Mouse (Mus musculus) lung, adult 2 months (tissue): ENCODE results near the gene Mylpf. TPM values are rescaled to one million over a fixed set of nuclear protein-coding genes. Genes with fewer than 3 reads are reported as not detected.
A peak's percentile ranks its signal among the peaks of the same experiment; 100 is the strongest.

Experiments
- DNase-seq: peaks from one replicate; pipeline ENCODE4 v3.0.0; 2022
- H3K4me1 ChIP-seq: fragments of 200-500 bp; 2 replicates; pipeline ENCODE4 v1.6.1; 2011; ENCODE audit warnings: low read length; ENCODE audit not compliant: control insufficient read depth, insufficient read depth
- H3K4me3 ChIP-seq: fragments of 200-500 bp; replicated peaks from 2 replicates; pipeline ENCODE3; 2011; ENCODE audit warnings: low read depth, mild to moderate bottlenecking, control low read depth, low read length; ENCODE audit errors: extremely low read depth
- CTCF ChIP-seq: fragments of 200-500 bp; IDR thresholded peaks from 2 replicates; pipeline ENCODE4 v1.5.1; 2011; ENCODE audit warnings: mild to moderate bottlenecking, low read length, control low read depth; ENCODE audit not compliant: insufficient read depth
- POLR2A ChIP-seq: fragments of 200-500 bp; IDR thresholded peaks from 2 replicates; pipeline ENCODE4 v1.6.1; 2011; ENCODE audit warnings: low read depth, mild to moderate bottlenecking, control low read depth, low read length, borderline replicate concordance; ENCODE audit errors: extremely low read depth
- WGBS: fragments of 180-500 bp; shearing (Covaris S2); methylation state at CpG from one replicate; pipeline ENCODE4 v1.1.7; 2018; 5-methylcytosine and 5-hydroxymethylcytosine counted together
- polyA plus RNA-seq: library from polyadenylated mRNA; depleted of rRNA; stranded (reverse); fragments of >200 nt; gene quantifications from 2 replicates; pipeline ENCODE4 v1.2.3, GENCODE M21; 2012; rRNA removed

Mylpf gene
- polyA plus RNA-seq, 1 experiment = 135 TPM

GRCm38 (mm10) chr7:127253341-127253740, 44.7 kb downstream of the Mylpf start:
- WGBS = 74% methylated on average over 6 of the region's 6 CpGs
- no peak for DNase-seq
- peak overlapping the region; percentile 86 for H3K4me3 ChIP-seq
- no peak for TF ChIP-seq CTCF
- TF ChIP-seq POLR2A = no peak
- no peaks in the 10 kb centered on the region; the same call in 1 of the 2 replicates for H3K4me1 ChIP-seq

DNA sequence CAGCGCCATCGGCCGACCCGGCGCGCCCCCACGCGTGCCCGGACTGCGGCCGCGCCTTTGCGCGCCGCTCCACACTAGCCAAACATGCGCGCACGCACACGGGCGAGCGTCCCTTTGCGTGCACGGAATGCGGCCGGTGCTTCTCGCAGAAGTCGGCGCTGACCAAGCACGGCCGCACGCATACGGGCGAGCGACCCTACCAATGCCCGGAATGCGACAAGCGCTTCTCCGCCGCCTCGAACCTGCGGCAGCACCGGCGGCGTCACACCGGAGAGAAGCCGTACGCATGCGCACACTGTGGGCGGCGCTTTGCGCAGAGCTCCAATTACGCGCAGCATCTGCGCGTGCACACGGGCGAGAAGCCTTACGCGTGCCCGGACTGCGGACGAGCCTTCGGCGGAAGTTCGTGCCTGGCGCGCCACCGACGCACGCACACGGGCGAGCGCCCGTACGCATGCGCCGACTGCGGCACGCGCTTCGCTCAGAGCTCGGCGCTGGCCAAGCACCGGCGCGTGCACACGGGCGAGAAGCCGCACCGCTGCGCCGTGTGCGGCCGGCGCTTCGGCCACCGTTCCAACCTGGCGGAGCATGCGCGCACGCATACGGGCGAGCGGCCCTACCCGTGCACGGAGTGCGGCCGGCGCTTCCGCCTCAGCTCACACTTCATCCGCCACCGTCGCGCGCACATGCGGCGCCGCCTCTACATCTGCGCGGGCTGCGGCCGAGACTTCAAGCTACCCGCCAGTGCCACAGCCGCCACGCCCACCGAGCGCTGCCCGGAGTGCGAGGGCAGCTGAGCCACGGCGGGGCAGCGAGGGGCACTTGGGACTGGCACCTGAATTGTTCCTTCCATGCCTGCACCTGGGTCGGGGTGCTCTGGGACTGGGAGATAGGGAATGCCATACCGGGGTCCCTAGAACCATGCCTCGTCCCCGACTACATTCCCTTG, 45.4 kb downstream of the Mylpf start:
- Histone ChIP-seq H3K4me3 (peak overlapping the region; percentile 86), H3K4me1 (no peaks in the 10 kb centered on the region; the same call in 1 of the 2 replicates)
- peak; percentile 91 for DNase-seq
- under 1% methylated on average over 136 of the region's 136 CpGs for WGBS
- TF ChIP-seq CTCF = no peak
- peak; percentile 70; the same call in 1 of the 2 replicates for TF ChIP-seq POLR2A

DNA sequence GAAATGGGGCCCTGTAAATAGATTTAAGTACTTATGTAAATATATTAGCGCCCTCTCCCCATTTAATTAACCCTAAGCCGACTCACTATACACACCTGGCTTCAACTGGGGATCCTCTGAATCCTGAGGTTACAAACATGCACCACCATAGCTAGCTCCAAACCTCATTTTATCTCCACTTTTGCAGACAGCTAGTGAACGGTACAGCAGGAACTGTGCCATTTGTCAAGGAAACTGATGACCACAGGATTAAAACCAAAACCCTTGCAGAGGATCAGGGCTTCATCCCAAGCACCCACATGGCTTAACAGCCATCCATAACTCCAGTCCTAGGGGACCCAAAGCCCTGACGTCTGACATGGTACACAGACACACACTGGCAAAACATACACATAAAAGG, 46.3 kb downstream of the Mylpf start:
- no peak for DNase-seq
- 16% methylated on average over 4 of the region's 4 CpGs for WGBS
- H3K4me3 ChIP-seq = no peak overlapping the region
- H3K4me1 ChIP-seq = no peaks in the 10 kb centered on the region; the same call in 1 of the 2 replicates
- TF ChIP-seq CTCF (no peak), POLR2A (0 out of 2 replicates have a peak, but pooled peaks have one; percentile 17)

DNA sequence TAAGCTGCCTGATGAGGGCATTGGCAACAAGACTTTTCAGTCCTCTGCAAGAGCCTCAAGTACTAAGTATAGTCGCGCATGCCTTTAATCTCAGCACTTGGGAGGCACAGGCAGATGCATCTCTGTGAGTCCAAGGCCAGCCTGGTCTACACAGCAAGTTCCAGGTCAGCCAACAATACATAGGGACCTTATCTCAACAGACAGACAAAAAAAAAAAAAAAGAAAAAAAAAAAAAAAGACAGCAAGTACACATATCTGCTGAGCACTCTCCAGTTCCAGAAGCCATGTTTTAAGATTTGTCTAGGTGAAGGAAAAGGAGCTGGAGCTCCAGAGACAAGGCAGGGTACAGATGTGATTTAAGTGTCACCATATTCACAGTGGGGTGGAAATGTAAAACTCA, 47.3 kb downstream of the Mylpf start:
- Histone ChIP-seq H3K4me1 (peaks cover 1% of the 10 kb centered on the region; the same call in 1 of the 2 replicates), H3K4me3 (no peak overlapping the region)
- TF ChIP-seq CTCF = no peak
- no peak for TF ChIP-seq POLR2A
- 90% methylated on average over 2 of the region's 2 CpGs for WGBS
- DNase-seq = no peak

DNA sequence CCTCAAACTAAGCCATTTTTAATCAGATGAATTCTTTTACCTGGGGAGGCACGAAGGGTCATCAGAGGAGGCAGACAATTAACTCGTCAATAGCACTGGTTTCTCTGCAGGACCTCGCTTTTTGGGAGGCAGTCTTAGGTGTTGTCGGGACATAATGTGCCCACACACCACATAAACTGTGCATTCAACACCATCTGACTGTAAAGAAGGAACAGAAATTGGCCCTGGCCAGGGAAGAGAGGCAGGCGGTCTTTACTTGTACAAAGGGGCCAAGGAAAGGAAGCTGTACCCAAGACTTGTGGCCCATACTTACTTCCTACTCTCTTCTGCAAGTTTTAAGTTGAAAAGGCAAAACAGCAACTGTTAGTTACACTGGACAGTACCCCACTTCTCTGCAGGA, 47.8 kb downstream of the Mylpf start:
- no peak for DNase-seq
- no peak overlapping the region for H3K4me3 ChIP-seq
- WGBS = 83% methylated on average over 5 of the region's 5 CpGs
- peaks cover 4% of the 10 kb centered on the region; the same call in 1 of the 2 replicates for H3K4me1 ChIP-seq
- no peak for TF ChIP-seq CTCF
- no peak for TF ChIP-seq POLR2A

- no peak overlapping the region for H3K4me3 ChIP-seq
- 68% methylated on average over 8 of the region's 8 CpGs for WGBS
Observed at GRCm38 (mm10) chr7:127259186-127259905, 50.7 kb downstream of the Mylpf start.

DNA sequence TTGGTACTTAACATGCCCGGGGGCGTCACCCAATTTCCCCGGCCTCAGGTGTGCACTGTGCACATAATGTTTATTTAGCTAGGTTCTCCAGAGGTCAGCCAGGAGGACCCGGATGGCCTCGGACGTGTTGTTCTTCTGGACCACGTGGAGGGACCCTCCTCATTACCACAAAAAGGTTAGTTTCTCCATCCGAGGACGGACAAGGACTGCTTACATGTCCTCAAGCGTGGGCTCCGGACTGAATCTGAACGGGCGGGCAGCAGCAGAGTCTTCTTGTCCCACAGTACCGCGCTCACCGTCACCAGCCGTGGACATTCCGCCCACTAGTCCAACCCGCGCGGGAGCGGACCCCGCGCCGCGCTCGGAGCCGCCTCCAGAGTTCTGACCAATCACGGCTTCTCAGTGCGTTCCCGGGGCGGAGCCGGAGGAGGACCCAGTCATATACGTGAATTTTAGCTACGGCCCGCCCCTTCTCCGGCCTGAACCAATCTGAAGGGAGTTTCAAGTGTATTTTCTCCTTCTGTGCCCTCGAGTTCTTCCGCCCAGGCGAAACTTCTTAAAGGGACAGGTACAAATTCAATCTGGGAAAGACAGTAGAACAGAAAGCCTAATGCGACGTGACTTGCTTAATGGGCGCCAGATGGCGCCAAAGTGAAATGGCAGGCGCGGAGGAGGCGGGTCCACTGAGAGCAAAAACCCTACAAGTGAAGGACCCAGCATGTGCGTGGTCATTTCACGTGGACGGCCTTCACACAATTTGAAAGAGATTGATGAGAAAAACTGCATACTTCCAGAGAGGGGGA, 51.8 kb downstream of the Mylpf start, which contains the start of gene Dctpp1:
Dctpp1 (minus strand) TSS at position 401 of the 803 bp plus-strand sequence.
- peak; percentile 94 for DNase-seq
- Histone ChIP-seq H3K4me3 (peak within 1 kb of the TSS; percentile 81), H3K4me1 (peaks cover 4% of the 10 kb centered on the region; the same call in 1 of the 2 replicates)
- WGBS = under 1% methylated on average over 50 of the region's 50 CpGs
- peak; percentile 82 for TF ChIP-seq CTCF
- TF ChIP-seq POLR2A = peak; percentile 82; the same call in 1 of the 2 replicates

More at GRCm38 (mm10) chr7:127259186-127259905, 50.7 kb downstream of the Mylpf start:
- peaks cover 4% of the 10 kb centered on the region; the same call in 1 of the 2 replicates for H3K4me1 ChIP-seq
- no peak for TF ChIP-seq POLR2A
- no peak for TF ChIP-seq CTCF
- no peak for DNase-seq

GRCm38 (mm10) chr7:127262218-127262961, 53.7 kb downstream of the Mylpf start:
- H3K4me3 ChIP-seq = no peak overlapping the region
- H3K4me1 ChIP-seq = peaks cover 4% of the 10 kb centered on the region; the same call in 1 of the 2 replicates
- DNase-seq = no peak
- 68% methylated on average over 10 of the region's 10 CpGs for WGBS
- TF ChIP-seq POLR2A (no peak), CTCF (no peak)

DNA sequence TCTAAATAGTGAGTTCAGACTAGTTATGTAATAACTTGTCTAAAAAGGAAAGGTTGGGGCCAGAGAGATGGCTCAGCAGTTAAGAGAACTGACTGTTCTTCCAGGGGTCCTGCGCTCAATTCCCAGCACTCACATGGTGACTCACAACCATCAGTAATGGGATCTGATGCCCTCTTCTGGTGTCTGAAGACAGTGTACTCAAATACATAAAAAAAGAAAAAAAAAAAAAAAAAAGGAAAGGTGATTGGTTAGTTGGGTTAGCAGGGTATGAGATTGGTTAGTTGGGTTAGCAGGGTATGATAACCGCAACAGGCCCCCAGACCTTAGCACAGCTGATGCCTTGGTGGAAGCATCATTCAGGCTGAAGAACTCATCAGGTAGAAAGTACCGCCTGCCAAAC, 54.8 kb downstream of the Mylpf start:
- 88% methylated on average over 3 of the region's 3 CpGs for WGBS
- no peak for TF ChIP-seq CTCF
- TF ChIP-seq POLR2A = no peak
- Histone ChIP-seq H3K4me3 (no peak overlapping the region), H3K4me1 (peaks cover 4% of the 10 kb centered on the region; the same call in 1 of the 2 replicates)
- no peak for DNase-seq

Other genes starting within 250 kb of the Mylpf start
- 321 and 332 TPM in 2 replicates for gene Cdipt, start 233.0 kb upstream of the Mylpf start, polyA plus RNA-seq
- gene Cdiptos, start 232.8 kb upstream of the Mylpf start, polyA plus RNA-seq = 2.0 and 3.3 TPM in 2 replicates
- gene Mvp, start 194.3 kb upstream of the Mylpf start, polyA plus RNA-seq = 82.2 and 125 TPM in 2 replicates
- gene Pagr1b, start 192.4 kb upstream of the Mylpf start, polyA plus RNA-seq = 2.6 and 2.8 TPM in 2 replicates
- gene Pagr1a, start 191.5 kb upstream of the Mylpf start, polyA plus RNA-seq = 5.7 and 7.5 TPM in 2 replicates
- 26.5 and 38.8 TPM in 2 replicates for gene Gm42742, start 187.8 kb upstream of the Mylpf start, polyA plus RNA-seq
- gene Prrt2, start 187.7 kb upstream of the Mylpf start, polyA plus RNA-seq = 8.1 and 9.8 TPM in 2 replicates
- gene Maz, start 181.9 kb upstream of the Mylpf start, polyA plus RNA-seq = 131 and 194 TPM in 2 replicates
- 0.78 and 1.3 TPM in 2 replicates for gene Kif22, start 166.4 kb upstream of the Mylpf start, polyA plus RNA-seq
- 0.37 and 19.0 TPM in 2 replicates for gene Zg16, start 121.6 kb upstream of the Mylpf start, polyA plus RNA-seq
- gene AI467606, start 117.5 kb upstream of the Mylpf start, polyA plus RNA-seq = 45.0 and 49.9 TPM in 2 replicates
- gene Qprt, start 86.7 kb upstream of the Mylpf start, polyA plus RNA-seq = 0.57 and 0.93 TPM in 2 replicates
- gene Spn, start 71.1 kb upstream of the Mylpf start, polyA plus RNA-seq = 11.8 and 13.2 TPM in 2 replicates
- gene Cd2bp2, start 12.8 kb upstream of the Mylpf start, polyA plus RNA-seq = 20.7 and 31.0 TPM in 2 replicates
- gene Tbc1d10b, start 422 bp upstream of the Mylpf start, polyA plus RNA-seq = 30.3 and 32.9 TPM in 2 replicates
- gene Zfp553, start 24.2 kb downstream of the Mylpf start, polyA plus RNA-seq = 8.9 and 11.6 TPM in 2 replicates
- 26.5 and 28.5 TPM in 2 replicates for gene Sept1, start 24.2 kb downstream of the Mylpf start, polyA plus RNA-seq
- 57.4 and 82.8 TPM in 2 replicates for gene Zfp771, start 35.4 kb downstream of the Mylpf start, polyA plus RNA-seq
- 17.6 and 17.9 TPM in 2 replicates for gene Dctpp1, start 51.8 kb downstream of the Mylpf start, polyA plus RNA-seq
- 15.4 and 16.2 TPM in 2 replicates for gene Sephs2, start 65.2 kb downstream of the Mylpf start, polyA plus RNA-seq
- gene Itgal, start 87.4 kb downstream of the Mylpf start, polyA plus RNA-seq = 28.2 and 36.9 TPM in 2 replicates
- gene Zfp768, start 136.7 kb downstream of the Mylpf start, polyA plus RNA-seq = 31.7 and 35.5 TPM in 2 replicates
- gene Zfp747, start 167.2 kb downstream of the Mylpf start, polyA plus RNA-seq = 10.9 TPM in 2 replicates
- 4.1 and 5.1 TPM in 2 replicates for gene 9130019O22Rik, start 178.3 kb downstream of the Mylpf start, polyA plus RNA-seq
- 7.6 TPM in 2 replicates for gene E430018J23Rik, start 184.7 kb downstream of the Mylpf start, polyA plus RNA-seq
- 7.5 and 8.5 TPM in 2 replicates for gene Zfp764, start 197.9 kb downstream of the Mylpf start, polyA plus RNA-seq
- gene Zfp688, start 213.2 kb downstream of the Mylpf start, polyA plus RNA-seq = 22.6 and 23.0 TPM in 2 replicates
- gene Zfp689, start 240.3 kb downstream of the Mylpf start, polyA plus RNA-seq = 4.9 and 5.6 TPM in 2 replicates